Mouse (Mus musculus): ENCODE results near the gene Lrmda. TPM values are rescaled to one million over a fixed set of nuclear protein-coding genes. Genes with fewer than 3 reads are reported as not detected.
A peak's percentile ranks its signal among the peaks of the same experiment; 100 is the strongest.

Gene Lrmda
- total RNA-seq (2021) = under 1 TPM; 0.66 to 0.97 TPM
- long read RNA-seq, experiment 1 = 0 reads
- long read RNA-seq, experiment 2 = 0 reads

DNA sequence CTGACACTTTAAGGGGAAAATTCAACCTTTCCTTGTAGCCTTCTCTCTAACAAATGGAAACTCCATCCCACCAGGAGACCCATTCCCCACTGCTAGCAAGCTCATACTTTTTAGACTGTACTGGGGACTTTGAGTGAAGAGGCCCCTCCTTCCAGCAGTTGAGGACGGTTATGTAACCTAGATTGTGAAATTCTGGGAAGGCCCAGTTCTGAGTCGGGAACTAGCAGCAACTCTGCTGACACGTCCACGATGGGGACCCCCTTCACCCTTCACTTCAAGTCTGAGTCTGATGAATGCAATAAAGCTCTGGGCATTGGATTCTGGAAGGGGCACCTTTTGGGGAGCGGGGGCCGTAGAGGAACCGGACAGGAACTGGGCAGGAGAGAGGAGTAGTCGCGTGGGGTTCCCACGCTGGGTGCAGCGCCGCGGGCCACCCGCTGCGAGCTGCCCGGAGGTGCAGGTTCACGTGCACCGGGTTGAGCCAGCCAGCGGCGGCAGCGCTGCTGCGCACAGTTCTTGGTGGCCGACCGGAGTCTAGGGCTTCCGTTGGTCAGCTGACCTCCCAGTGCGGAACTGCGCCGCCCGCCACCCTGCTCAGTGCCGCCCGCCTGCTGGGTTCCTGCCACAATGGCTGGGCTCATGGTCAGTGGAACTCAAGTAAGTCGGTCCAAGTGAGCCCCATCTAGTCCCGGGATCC, at the start of gene Lrmda:
TSS of gene Lrmda (plus strand) at position 461 of the 697 bp plus-strand sequence.
- intact Hi-C loops (cut with DNase I) = no loop called here
- peak; percentile 27 to 51 for DNase-seq (ENCODE audit: low spot score in 2 of 2)

DNA sequence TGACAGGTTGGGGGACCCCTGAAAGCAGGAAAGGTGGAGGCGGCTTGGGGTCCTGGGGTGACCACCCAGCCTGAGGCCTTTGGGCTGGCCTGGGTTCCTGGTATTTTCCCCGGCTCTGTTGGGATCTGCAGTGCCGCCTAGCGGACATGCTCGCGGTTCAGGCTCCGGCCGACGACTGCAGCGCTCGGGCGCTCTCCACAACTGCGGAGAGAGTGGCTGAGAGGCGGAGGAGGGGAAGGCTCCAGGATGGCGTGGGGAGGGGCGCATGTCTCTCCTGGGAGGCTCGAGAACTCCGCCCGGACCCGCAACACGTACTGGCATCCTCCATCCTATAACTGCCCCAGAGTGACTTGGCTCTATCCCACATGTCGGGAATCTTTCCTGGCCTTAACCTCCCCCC, 38.0 kb upstream of the Lrmda start:
- intact Hi-C loops (cut with DNase I) = loop anchor here (10.0 kb wide), 1 partner anchor 1423 kb away; no protein-coding TSS in a partner anchor
- DNase-seq (ENCODE audit: low spot score in 2 of 2) = peak; percentile 43 to 76

DNA sequence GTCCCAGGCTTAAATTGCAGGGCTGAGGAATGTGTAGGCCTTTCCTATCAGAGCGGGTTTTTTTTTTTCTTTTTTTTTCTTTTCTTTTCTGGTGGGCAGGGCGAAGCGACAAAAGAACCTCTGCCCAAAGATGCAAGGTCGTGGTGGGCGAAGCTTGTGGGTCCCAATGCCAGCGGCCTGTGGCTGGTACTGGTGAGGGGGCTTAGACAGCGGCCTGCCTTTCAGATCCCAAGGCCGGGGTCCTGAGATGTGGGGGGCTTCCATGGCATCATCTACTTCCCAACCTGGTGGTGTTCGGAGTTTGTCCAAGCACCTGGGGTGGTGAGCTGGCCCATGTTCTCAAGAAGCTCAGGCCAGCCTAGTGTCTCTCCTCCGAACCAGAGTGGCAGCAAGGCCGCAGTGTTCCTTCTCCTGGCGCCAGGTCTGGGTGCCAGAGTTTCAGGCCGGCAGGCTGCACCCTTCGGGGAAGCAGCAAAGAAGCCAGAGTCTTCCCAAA, 37.4 kb upstream of the Lrmda start:
- intact Hi-C loops (cut with DNase I) = loop anchor here (10.0 kb wide), 1 partner anchor 1423 kb away; no protein-coding TSS in a partner anchor
- no peak for DNase-seq (ENCODE audit: low spot score in 2 of 2)

DNA sequence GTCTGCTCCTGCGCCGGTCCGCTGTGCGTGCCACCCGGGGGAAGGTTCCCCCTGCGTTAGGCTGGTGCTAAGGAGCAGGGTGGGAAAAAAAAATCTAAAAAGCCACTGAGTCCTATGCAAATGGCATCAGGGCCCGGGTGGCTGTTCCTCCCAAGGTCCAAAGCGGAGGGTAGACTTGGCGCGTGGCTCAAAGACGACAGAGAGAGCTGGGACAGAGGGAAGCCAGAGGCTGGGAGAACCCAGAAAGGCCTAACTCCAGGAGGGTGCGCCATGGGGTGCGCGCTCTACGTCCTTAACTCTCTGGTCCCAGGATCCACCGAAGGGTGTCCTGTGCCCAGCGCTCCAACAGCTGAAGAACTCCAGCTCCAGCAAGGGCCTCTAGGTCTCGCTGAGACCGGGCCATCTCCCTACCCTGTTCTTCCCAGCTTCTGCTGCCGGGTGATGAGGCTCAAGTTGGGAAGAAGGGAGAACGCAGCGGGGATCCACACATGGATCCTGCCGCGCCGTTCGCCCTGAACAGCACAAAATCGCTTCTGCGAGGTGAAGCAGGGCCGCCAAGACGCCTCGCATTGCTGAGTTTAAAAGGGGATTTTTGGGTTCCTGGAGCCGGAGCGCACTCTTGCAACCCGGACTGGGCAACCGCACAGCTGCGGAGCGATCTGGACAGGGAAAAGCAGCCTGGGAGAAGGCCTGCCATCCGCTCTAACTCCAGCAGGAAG, 36.8 kb upstream of the Lrmda start:
- no peak for DNase-seq (ENCODE audit: low spot score in 2 of 2)
- intact Hi-C loops (cut with DNase I) = loop anchor here (10.0 kb wide), 1 partner anchor 1422 kb away; no protein-coding TSS in a partner anchor

DNA sequence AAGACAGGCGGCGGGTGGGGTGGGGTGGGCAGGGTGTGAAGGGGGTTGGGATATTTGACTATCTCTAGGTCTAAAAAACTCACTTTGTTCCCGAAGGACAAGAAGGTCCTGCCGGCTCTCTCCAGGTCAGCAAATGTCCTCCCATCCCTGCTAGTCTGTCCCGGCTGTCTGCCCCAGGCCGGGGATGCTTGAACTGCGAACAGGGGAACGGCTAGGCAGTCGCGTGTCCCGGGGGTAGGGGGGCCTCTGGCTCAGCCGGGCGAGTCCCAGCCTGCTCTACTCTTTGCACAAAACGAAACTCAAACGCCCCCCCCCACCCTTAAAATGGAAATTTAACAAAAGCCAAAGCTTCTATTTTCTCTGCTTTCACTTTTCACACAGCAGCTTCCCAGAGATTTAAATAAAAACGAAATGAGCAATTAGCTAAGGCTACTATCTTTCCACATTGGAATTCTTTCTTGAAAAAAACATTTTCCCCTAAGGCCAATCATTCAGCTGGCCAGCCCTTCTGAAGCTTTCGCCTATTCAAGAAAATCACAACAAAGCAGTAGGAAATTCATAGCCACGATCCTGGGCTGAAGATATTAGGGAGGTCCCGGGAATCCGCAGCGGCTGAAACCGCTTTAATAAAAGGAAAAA, 36.1 kb upstream of the Lrmda start:
- intact Hi-C loops (cut with DNase I) = loop anchor here (10.0 kb wide), 1 partner anchor 1421 kb away; no protein-coding TSS in a partner anchor
- no peak for DNase-seq (ENCODE audit: low spot score in 2 of 2)

DNA sequence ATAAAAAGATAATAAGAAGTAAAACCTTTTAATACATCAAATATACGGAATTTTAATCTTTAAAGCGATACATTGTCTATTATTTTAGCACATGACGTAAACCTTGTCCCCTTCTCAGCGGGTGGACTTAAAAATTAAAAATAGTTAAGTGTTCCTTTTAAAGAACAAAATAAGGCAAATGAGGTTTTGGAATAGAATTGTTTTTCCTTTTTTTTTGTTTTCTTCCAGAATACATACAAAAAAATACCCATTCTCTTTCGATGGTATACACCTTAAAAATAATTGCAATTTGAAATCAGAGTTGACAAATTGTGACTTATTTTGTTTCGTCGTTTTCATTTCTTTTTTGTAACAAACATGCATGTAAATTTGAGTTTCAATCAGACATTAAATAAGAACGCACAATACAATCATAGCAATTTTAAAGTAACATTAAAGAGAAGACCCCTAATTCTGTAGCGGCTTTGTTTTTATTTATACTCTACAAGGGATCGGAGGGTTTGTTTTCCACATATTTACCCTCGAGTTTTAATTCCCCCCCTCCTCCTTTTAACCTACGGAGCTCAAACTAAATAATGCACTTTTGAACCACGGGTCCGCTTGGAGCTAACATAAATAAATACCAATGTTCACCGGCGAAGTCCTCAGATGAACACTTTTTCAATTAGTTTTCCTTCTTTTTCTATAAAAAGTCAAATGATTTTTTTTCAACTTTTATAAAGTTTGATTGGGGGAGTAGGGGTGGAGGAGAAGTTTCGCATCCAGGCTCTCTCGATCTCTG, 35.4 kb upstream of the Lrmda start:
- intact Hi-C loops (cut with DNase I) = loop anchor here (10.0 kb wide), 1 partner anchor 1421 kb away; no protein-coding TSS in a partner anchor
- no peak for DNase-seq (ENCODE audit: low spot score in 2 of 2)

DNA sequence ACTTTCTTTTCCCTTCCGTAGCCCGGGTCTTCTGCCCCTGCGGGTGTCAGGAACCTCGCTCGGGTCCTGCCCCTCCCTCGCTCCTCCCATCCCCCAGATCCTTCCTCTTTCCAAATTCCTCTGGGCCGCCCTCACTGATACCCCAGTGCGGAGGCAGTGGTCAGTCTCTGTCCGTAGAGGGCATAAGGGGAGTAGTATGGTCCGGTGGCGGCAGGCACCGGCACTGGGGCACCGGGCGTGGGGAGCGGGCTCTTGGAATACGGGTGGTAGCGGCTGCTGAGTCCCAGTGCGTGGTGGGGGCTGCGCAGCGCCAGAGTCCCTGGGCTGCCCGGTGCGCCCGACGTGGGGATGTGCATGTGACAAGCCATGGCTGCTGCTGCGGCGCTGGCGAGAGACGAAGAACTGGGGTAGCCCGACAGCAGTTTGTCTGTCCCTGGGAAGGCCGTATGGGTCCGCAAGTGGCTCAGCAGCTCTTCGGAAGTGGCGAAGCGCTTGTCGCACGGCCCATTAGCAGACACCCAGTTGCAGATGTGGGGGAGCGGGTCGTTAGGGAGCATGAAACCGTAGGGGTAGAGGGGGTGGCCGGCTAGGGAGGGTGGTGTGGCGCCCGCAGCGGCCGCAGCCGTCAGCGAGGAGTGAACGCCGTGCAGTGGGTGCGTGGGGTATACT, 34.6 kb upstream of the Lrmda start:
- DNase-seq (ENCODE audit: low spot score in 2 of 2) = no peak

DNA sequence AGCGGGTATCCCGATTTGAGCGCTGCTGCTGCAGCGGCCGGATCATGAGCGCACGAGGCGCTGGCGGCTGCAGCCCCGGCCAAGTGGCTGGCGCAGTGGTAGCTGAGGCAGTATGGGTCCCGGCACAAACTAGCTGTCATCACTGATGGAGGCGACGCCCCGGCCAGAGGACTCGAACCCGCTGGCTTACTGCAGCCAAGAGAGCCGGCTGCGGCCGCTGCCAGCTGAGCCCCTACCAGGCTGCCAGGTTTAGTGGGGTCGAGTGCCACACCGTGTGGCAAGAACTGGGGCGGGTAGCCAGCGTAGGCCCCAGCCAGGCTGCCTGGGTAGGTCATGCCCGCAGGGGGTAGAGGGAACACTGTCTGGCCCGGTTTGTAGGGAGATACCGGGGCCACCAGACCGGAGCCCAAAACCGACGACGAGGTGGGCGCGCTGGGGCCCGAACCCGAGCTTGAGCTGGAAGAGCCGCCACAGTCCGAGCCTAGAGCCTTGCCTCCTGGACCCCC, 34.0 kb upstream of the Lrmda start:
- intact Hi-C loops (cut with DNase I) = loop anchor here (5.0 to 10.0 kb wide), 3 partner anchors 457 to 1419 kb away; no protein-coding TSS in a partner anchor
- DNase-seq (ENCODE audit: low spot score in 2 of 2) = no peak

More for the DNA sequence above, 34.6 kb upstream of the Lrmda start:
- intact Hi-C loops (cut with DNase I) = loop anchor here (5.0 to 10.0 kb wide), 3 partner anchors 457 to 1420 kb away; no protein-coding TSS in a partner anchor

DNA sequence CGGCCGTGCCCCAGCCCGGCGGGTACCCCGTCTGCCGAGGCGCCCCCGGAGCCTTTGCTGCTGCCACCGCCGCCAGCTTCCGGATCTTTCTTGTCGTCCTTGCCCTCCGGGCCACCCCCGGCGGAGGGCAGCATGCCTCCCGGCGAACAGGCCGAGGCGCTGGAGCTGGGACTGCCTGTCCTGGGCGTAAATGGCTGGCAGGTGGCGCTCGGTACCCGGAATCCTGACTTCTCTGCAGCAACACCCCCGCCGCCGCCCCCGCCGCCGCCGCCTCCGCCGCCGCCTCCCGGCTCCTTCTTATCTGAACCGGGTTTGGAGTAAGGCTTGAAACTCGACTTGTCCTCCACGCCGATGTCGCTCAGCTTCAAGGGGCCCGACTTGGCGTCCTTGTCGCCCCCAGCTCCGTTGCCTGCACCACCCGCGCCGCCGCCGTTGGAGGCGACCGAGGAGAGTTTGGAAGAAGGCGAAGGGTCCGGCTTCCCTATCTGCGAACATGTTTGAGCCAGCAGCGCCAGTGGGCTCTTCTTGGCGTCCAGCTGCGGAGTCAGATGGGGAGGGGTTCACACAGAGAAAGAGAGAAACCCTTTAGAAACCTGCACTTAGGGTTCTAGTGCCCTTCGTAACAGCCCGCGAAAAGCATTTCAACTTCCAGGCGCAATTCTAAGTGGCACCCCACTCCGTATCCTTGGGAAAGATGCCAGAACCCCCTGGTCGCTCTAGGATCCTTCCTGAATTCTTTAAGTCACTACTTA, 33.4 kb upstream of the Lrmda start:
- intact Hi-C loops (cut with DNase I) = loop anchor here (2.0 to 10.0 kb wide), 5 partner anchors 456 to 1419 kb away; no protein-coding TSS in a partner anchor
- DNase-seq (ENCODE audit: low spot score in 2 of 2) = peak; percentile 80 to 85

DNA sequence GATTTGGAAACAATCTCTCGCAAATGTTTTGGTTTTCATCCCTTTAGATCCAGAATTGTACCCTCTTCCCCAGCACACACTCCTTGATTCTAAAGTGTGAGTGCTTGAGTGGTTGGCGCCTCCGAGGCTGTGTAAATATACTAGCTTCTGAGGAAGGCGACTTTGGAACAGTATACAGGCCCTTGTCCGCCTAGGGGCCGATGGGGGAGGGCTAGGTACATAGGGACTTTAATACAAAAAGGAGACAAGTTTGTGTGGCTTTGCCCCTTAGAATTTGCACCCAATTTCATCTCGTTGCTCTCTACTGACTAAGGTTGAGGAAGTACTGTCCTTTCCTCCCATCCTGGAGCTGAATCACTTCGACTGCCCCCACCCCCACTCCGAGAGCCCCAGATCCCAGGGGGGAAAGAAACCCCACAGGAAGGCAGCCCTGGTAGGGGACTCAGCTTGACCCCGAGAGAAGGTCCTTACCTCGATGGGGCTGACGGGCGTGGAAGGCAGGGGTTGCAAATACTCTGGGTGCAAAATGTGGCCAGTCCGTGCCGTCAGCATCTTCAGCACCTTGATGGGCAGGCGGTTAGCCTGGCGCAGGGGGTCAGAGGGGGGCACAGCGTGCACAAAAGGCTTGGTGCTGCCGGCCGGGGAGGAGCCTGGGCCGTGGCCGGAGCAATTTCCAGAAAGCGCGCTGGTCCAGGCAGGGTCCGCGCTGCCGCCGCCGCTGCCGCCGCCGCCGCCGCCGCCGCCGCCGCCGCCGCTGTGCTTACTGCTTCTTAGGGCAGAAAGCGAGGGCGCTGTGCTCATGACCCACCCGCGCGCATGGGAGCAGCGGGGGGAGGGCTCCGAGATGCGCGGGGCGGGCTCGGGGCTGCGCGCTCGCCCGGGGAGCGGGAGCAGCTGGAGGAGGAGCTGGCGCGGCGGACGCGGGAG, 32.5 kb upstream of the Lrmda start:
- DNase-seq (ENCODE audit: low spot score in 2 of 2) = no peak
- intact Hi-C loops (cut with DNase I) = loop anchor here (2.0 to 10.0 kb wide), 5 partner anchors 455 to 1418 kb away; no protein-coding TSS in a partner anchor

DNA sequence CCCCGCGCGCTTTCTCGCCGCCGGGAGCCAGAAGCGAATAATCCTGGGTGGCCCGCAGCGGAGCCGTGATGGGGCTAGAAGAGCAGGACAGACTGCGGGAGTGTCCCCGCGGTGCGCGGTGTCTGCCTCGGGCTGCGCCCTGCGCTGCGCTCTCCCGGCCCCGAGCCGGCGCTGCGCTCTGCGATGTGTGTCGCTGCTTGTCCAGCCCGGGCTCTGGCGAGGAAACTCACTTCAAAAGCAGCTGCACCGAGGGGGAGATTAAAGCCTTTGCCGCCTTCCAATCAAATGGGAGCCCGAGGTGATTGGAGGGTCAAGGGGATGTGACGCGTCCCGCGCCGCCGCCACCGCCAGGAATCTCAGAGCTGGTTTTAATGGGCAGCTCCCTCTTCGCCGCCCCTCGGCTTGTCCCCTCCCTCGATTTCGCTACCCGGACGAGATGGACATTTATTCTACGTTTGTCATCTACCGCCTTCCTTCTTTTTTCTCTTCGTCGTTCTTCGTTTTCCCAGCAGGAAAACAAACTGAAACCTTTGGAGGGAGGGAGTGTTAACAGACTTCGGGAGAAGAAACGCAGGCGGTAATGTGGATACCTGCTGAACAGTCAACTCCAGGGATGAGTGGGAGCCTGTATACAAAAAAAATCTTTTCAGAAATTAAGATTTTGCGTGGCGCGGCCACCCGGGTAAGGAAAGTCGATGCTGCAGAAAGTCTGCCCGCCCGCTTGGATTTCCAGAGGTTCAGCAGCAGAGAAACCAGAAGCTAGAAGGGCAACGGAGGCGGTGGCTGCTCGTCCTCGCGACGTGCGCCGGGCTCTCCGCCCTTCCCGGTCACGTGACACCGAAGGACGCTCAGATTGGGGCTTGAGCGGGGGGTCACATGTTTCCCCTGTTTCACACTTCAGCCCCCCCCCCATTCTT, 31.6 kb upstream of the Lrmda start:
- DNase-seq (ENCODE audit: low spot score in 2 of 2) = peak; percentile 89 to 92
- intact Hi-C loops (cut with DNase I) = loop anchor here (2.0 to 10.0 kb wide), 5 partner anchors 454 to 1417 kb away; no protein-coding TSS in a partner anchor

DNA sequence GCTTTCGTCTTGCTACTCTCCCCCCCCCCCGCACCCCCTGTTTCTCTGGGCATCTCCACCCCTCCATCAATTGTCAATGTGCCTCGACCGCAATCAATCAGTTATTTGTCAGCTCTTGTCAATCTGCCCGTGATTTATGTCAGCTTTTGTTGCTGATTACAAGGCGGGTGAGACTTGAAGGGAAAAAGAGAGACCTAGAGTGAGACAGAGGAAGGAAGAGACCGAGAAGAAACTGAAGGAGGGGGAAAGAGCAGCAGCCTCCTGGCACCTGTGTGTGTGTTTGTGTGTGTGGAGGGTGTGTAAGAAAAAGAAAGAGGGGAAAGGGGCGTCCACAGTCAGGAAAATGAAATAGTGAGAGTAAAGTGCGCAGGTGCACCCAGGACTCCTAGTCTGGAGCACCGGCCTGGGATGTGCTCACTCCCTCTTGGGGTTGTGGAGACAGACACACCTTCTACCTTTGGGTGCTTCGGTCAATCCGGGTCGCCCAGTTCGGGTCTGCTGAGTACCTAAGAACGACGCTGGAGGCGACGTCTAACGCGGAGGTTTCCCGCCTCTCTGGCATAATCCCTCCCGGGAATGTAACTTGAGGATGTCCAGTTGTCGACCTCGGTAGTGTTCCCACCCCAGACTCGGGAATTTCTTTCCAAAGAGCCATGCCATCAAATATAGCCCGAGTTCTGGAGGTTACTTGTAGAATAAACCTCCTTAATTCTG, 30.8 kb upstream of the Lrmda start:
- intact Hi-C loops (cut with DNase I) = loop anchor here (5.0 to 10.0 kb wide), 3 partner anchors 454 to 1416 kb away; no protein-coding TSS in a partner anchor
- DNase-seq (ENCODE audit: low spot score in 2 of 2) = no peak

DNA sequence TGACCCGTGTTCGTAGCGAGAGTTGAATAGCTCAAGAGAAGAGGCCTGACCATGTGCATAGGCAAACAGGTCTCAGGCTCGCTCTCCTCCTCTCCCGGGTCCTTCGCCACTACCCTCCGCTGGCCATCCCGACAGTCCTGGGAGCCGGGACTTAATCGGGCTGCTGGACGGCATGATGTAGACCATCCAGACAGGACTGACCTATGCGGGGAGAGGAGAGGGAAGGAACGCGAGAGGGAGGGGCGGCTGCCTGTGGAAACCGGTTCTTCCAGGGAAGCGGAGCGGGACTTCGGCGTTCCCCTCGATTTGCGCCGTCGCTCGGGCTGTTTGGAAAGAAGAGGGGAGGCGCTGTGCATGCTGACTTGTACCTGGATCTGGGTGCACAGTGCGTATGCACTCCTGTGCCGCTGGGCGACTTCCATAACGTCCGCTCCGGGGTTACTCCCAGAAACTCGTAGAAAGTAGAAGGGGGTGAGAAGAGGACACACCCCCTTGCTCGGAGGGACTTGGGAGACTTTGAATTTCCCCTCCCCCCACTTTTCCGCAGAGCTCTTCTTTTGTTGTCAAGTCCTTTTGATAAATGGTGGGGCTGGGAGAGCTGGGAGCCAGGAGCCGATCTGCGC, 30.1 kb upstream of the Lrmda start, which contains the start of gene Zfp503:
TSS of gene Zfp503 (minus strand) at position 311 of the 623 bp plus-strand sequence.
- intact Hi-C loops (cut with DNase I) = loop anchor here (5.0 to 10.0 kb wide), 3 partner anchors 453 to 1415 kb away; no protein-coding TSS in a partner anchor
- no peak for DNase-seq (ENCODE audit: low spot score in 2 of 2)
